Mouse (Mus musculus): ENCODE results near the gene Cysltr2. TPM values are rescaled to one million over a fixed set of nuclear protein-coding genes. Genes with fewer than 3 reads are reported as not detected.

Gene Cysltr2
- 1 to 10 TPM; 1.7 to 1.8 TPM for total RNA-seq (2021)
- long read RNA-seq, experiment 1: 0 reads
- long read RNA-seq, experiment 2, partial matches to known transcripts: 0 of 4 reads
- long read RNA-seq, experiment 2, other reads (novel, unspliced or antisense): 1 of 4 reads

DNA sequence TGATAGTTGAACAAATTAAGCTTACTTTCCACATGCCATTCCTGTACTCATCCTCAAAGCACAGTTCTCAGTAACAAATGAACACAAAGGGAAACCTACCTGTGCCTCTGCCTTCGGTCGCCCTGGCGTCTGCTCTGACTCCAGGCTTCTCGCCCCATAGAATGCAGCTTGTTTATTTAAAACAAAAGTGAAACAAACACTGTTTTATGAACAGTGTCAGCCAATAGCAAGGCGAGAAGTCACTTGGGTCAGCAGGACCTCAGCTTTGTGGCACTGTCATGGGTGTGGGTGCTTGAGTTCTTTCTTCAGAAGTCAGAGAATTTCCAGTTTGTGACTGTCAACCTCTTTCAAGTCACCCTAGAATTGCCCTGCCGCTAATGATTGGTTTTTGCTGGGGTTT, at the start of gene Cysltr2:
Cysltr2 (minus strand) TSS at position 178 of the 400 bp plus-strand sequence.
- DNase-seq (ENCODE audit: low spot score in 2 of 2): no peak

DNA sequence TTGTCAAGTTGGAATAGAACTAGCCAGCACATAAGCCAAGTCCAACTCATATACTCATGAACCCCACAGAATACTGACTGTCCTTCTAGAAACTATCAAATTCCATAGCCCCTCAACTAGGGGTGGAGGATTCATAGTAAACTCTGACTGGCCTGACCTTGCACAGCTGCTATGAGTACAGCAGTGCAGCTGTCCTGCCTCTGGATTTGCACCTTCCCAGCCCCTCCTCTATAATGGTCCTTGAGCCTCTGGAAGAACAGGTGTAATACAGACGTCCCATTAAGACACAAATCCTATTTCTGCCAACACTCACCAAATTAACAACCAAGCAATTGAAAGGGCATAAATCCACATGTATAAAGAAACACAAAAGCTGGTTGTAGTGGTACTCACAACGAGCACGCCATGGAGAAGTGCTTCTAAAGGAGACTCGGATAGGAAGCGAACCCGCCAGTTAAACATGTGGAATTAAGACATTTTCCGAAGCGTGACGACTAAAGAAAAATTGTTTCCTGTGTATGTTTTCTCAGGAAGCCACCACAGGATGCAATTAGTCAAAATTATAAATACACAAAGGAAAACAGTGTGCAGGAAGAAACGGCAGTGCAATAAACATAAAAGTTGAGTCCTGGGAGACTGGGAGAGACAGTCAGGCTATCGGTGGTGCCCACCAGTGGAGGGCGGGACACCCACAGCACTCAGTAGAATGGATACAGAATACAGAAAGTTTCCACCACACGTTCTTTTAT, 46.1 kb upstream of the Cysltr2 start:
- no peak for DNase-seq (ENCODE audit: low spot score in 2 of 2)

DNA sequence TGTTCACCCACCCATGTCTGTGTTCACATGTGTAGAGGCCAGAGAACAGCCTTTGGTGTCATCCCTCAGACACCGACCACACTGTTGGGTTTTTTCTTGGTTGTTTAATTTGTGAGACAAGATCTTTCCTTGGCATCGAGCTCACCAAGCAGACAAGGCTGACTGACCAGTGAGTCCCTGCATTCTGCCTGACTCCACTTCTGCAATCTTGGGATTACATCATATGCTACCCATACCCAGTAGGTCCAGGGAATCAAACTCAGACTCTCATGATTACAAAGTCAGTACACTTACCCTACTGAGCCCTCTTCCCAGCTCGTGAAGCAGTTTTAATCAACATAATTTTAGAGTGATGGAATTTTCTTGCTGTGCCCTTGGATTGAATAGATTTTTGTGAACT, 44.0 kb upstream of the Cysltr2 start:
- no peak for DNase-seq (ENCODE audit: low spot score in 2 of 2)

GRCm38 (mm10) chr14:73088224-73088623, 39.3 kb upstream of the Cysltr2 start:
- DNase-seq (ENCODE audit: low spot score in 2 of 2): no peak

DNA sequence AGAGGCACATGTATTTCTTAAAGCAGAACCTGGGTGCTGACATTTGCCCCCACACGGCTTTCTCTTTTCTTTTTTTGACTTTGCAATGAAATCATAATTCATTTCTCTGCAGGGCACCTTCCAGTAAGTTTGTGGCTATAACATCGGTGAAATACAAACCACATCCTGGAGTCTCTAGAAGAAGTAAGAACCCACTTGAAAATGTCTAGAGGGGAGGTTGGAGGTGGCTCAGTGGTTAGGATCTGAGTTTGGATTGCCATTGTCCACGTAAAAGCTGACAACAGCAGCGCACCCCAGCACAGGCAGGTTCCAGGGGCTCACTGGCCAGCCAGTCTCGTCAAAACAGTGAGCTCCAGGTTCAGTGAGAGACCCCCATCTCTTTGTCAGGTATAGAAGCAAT, 38.8 kb upstream of the Cysltr2 start:
- no peak for DNase-seq (ENCODE audit: low spot score in 2 of 2)

DNA sequence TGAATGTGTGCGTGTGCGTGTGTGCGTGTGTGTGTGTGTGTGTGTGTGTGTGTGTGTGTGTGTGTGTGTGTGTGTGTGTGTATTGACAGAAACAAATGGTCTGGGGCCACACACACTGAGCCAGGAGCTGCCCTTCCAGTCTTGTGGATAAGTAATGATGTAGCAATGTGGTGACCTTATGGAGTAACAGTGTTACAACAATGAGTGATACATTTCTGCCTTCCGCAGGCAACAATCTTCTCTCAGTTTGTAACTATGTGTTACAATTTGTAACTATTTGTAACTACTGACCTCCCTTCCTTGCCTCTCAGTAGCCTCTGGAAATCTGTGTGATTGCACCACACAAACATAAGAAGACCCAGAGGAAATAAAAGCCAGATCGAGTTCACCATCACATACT, 38.3 kb upstream of the Cysltr2 start:
- DNase-seq (ENCODE audit: low spot score in 2 of 2): no peak

GRCm38 (mm10) chr14:73086425-73086824, 37.5 kb upstream of the Cysltr2 start:
- DNase-seq (ENCODE audit: low spot score in 2 of 2): no peak

DNA sequence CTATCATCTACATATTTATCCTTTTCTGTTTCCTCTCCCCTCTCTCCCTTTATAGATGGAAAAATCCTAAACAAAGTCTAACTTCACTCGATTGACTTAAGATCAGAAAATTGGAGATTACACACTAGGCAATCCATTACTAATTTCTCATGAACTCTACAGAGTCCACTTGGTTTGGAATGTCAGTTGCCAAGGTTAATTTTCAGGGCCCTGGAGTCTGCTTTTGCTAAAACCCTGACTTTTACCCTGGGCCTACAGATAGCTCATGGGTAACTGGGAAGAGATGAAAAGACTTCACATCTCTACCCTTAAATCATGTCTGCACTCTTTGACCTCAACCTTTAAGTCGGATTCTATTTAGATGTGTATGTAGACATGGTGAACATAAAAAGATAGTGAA, 34.6 kb upstream of the Cysltr2 start:
- DNase-seq (ENCODE audit: low spot score in 2 of 2): no peak

DNA sequence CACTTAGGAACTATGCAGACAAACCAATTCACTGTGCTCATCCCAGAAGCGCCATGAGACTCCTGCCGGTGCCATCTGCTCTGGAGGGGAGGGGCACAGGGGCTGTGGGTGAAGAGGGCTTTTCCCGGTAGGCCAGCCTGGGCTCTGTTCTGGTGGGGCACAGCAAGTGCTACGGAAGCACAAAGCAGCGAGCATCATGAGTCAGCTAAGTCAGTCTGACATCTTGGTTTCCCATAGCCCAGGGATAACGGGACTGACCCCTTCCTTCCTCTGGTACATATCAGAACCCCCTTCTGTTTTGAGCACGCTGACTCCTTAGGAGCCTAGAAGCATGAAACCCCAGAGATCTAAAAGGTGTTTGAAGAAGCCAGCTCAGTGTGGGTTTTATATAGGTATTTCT, 15.5 kb upstream of the Cysltr2 start:
- no peak for DNase-seq (ENCODE audit: low spot score in 2 of 2)

DNA sequence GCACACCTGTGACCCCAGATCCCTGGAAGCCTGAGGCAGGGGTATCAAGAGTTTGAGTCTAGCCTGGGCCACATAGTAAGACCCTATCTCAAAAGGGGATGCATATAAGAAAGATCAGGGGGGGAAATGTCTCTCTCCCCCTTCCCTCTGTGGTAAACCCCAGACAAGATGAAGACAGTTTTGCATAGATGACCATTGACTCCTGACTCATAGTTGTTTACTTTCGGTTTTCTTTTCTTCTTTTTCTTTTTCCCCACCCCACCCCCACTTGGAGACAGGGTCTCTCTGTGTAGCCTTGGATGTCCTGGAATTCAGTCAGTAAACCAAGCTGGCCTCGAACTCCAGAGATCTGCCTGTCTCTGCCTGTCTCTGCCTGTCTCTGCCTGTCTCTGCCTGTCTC, 9.8 kb upstream of the Cysltr2 start:
- no peak for DNase-seq (ENCODE audit: low spot score in 2 of 2)

DNA sequence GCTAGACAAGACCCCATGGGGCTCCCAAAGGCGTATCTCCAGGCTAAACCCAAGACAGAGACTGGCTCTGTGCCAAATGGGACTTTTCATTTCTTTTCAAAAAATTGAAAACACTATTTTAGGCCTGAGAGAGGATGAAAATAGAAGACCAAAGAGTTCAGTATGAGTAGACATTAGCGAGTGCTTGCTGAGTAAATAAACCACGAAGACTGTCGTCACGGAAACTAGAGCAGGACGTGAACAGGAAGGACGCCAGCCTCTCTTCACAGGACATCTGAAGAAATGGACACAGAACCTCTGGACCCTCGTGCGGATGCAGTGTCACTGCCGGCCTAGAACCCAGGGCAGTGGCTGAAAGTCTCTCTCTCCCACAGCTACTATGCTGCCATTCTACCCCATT, 8.8 kb upstream of the Cysltr2 start:
- no peak for DNase-seq (ENCODE audit: low spot score in 2 of 2)

- DNase-seq (ENCODE audit: low spot score in 2 of 2): no peak
Observed at GRCm38 (mm10) chr14:73056813-73057212, 7.9 kb upstream of the Cysltr2 start.

- no peak for DNase-seq (ENCODE audit: low spot score in 2 of 2)
Observed at GRCm38 (mm10) chr14:73045199-73045928, 3.5 kb downstream of the Cysltr2 start.

DNA sequence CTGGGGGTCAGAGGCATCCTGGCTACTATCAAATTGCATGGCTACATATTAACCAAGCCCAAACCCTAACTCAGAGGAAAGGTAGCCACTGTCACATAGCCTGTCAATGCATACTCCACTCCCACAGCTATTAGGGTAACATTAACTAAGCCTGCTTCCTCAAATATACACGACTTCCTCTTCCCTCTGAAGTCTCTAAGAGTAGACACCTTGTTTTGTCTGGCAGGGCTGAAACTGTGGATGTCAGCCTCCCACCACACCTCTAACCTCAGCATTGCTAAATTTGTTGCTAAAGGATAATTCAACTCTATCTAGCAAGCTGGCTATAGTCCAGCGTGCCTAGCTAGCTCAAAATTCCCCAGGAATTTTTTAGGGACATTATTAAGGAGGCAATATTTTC, 7.2 kb downstream of the Cysltr2 start:
- DNase-seq (ENCODE audit: low spot score in 2 of 2): no peak

DNA sequence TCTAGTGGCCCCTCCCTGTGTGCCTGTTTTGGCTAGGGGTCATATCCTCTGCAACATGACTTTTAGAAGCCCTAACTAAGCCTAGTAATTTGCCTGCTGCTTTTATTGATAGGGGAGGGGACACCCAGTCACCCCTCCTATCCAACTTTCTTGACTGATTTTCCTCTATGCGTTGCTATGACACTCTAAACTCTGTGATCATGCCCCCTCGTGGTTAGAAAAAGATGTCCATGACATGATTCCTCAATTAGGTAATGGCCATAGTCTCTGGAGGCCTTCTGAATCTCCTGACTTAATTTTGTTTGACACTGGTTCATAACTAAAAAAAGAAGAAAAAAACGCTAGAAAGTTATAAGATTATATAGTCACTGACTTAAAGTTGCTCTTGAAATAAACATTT, 15.6 kb downstream of the Cysltr2 start:
- no peak for DNase-seq (ENCODE audit: low spot score in 2 of 2)

DNA sequence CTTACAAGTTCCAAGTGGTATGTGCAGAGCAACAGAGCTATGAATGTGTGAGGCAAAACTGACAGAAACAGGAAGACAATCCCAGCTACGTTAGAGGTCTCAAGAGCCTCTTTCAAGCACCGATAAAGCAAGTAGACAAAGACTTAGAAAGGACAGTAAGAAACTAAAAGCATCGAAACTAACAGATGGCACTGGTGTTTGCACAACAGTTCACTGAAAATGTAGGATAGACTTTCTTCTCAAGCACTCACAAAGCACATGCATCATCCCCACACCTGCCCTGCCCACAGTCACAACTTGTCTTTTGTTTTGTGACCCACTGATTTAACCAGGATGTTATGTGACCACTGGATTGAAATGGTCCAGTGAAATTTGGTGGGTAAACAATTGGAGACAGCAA, 17.7 kb downstream of the Cysltr2 start:
- no peak for DNase-seq (ENCODE audit: low spot score in 2 of 2)

DNA sequence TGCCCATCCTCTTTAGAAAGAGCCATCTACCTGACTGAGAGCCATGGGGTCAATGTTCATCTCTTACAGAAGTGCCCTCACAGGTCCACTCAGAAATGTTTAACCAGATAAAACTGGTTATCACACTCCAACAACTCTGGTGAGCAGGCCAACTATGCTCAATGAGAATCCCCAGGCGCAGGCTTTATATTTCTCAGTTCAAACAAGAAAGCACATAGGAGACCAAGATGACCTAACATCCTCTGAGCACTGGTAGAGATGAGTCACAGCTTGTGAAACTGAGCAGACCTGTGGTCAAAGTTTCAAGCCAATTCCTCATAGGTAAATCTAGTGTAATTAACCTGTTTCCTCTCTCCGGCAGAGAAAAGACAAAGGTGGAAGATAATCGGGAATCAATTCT, 31.6 kb downstream of the Cysltr2 start:
- DNase-seq (ENCODE audit: low spot score in 2 of 2): no peak

GRCm38 (mm10) chr14:73015386-73015785, 33.5 kb downstream of the Cysltr2 start:
- no peak for DNase-seq (ENCODE audit: low spot score in 2 of 2)

GRCm38 (mm10) chr14:73013723-73014544, 35.0 kb downstream of the Cysltr2 start:
- DNase-seq (ENCODE audit: low spot score in 2 of 2): no peak

- DNase-seq (ENCODE audit: low spot score in 2 of 2): no peak
Observed at GRCm38 (mm10) chr14:73001814-73002213, 47.1 kb downstream of the Cysltr2 start.

DNA sequence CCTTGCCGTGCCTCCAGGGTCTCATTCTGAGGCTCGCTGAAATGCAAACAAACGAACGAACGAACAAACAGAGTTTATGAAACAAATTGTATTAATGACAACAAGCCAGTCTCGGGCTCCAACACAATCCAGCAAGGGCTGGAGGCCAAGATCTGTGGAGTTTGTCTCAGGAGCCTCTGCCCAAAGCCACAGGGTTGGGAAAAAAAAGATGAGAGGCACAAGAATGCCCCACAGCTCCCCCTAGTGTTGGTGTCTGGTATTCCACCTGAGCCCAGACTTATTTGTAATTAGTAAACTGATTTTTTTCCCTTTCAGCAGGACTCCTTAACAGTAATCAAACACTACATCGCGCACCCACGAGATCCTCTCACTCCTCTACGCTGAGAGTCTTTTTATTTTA, 48.6 kb downstream of the Cysltr2 start:
- DNase-seq (ENCODE audit: low spot score in 2 of 2): peak; percentile 70 to 73

DNA sequence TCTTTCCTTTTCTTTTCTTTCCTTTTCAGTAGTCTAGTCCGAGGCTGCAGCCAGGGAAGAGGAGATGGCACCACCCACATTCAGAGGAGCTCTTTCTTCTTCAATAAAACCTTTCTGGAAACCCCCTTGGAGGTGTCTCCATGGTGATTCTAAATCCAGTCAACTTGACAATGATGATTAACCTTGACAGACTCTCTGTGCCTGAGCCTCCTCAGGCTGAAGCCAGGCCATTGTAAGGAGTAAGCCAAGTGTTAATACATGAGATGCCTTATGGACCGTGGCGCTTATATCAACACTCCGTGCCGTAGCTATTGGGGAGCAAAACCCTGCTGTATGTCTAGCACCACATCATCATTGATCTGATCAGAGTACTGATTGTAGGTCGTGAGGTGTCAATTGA, 50.8 kb downstream of the Cysltr2 start:
- DNase-seq (ENCODE audit: low spot score in 2 of 2): no peak
